Mouse (Mus musculus) erythroblast, adult 5-6 weeks (primary cell): Measurements from ENCODE around the gene Cdkn1a. TPM values are rescaled to one million over a fixed set of nuclear protein-coding genes. Genes with fewer than 3 reads are reported as not detected.

ENCODE experiments used
- total RNA-seq, 2 experiments: library from RNA; stranded (forward) in 1 of 2; stranded (reverse) in 1 of 2; fragments of 150-400 nt in 1 of 2; fragments of 200-764, 138-1000 nt in 1 of 2; gene quantifications; 2 replicates each; pipeline versions ENCODE4 v1.2.3 to v1.2.4; 2015 to 2017; ENCODE audit warnings: low replicate concordance in 2 of 2

Cdkn1a gene
- total RNA-seq, 2 experiments from 2014 or later: 0.34 to 4.6 TPM

Other genes with a start within 250 kb of the Cdkn1a start
- gene Pnpla1, start 232.6 kb upstream of the Cdkn1a start, total RNA-seq (2015; ENCODE audit: low replicate concordance): 0.19 TPM in 1 of 2 replicates, not detected in the other
- gene Pnpla1, start 232.6 kb upstream of the Cdkn1a start, total RNA-seq (2017; ENCODE audit: low replicate concordance): 0.68 TPM in 1 of 2 replicates, not detected in the other
- gene 4930539E08Rik, start 175.7 kb upstream of the Cdkn1a start, total RNA-seq (2015; ENCODE audit: low replicate concordance): not detected in 2 replicates
- gene 4930539E08Rik, start 175.7 kb upstream of the Cdkn1a start, total RNA-seq (2017; ENCODE audit: low replicate concordance): 0.17 TPM in 1 of 2 replicates, not detected in the other
- gene Pxt1, start 147.1 kb upstream of the Cdkn1a start, total RNA-seq (2015; ENCODE audit: low replicate concordance): 9.8 TPM in 1 of 2 replicates, not detected in the other
- not detected in 2 replicates for gene Pxt1, start 147.1 kb upstream of the Cdkn1a start, total RNA-seq (2017; ENCODE audit: low replicate concordance)
- gene Kctd20, start 139.0 kb upstream of the Cdkn1a start, total RNA-seq (2015; ENCODE audit: low replicate concordance): 81.7 and 150 TPM in 2 replicates
- gene Kctd20, start 139.0 kb upstream of the Cdkn1a start, total RNA-seq (2017; ENCODE audit: low replicate concordance): 178 and 221 TPM in 2 replicates
- 34.9 and 93.6 TPM in 2 replicates for gene Stk38, start 83.0 kb upstream of the Cdkn1a start, total RNA-seq (2015; ENCODE audit: low replicate concordance)
- gene Stk38, start 83.0 kb upstream of the Cdkn1a start, total RNA-seq (2017; ENCODE audit: low replicate concordance): 47.2 and 57.4 TPM in 2 replicates
- 154 and 174 TPM in 2 replicates for gene Srsf3, start 58.3 kb upstream of the Cdkn1a start, total RNA-seq (2015; ENCODE audit: low replicate concordance)
- 208 and 211 TPM in 2 replicates for gene Srsf3, start 58.3 kb upstream of the Cdkn1a start, total RNA-seq (2017; ENCODE audit: low replicate concordance)
- gene Rab44, start 23.2 kb downstream of the Cdkn1a start, total RNA-seq (2015; ENCODE audit: low replicate concordance): 34.8 and 43.7 TPM in 2 replicates
- gene Rab44, start 23.2 kb downstream of the Cdkn1a start, total RNA-seq (2017; ENCODE audit: low replicate concordance): 31.5 and 38.7 TPM in 2 replicates
- gene Cpne5, start 147.2 kb downstream of the Cdkn1a start, total RNA-seq (2015; ENCODE audit: low replicate concordance): not detected in 2 replicates
- gene Cpne5, start 147.2 kb downstream of the Cdkn1a start, total RNA-seq (2017; ENCODE audit: low replicate concordance): 0.26 and 0.70 TPM in 2 replicates
- 13.4 and 20.2 TPM in 2 replicates for gene Ppil1, start 173.2 kb downstream of the Cdkn1a start, total RNA-seq (2015; ENCODE audit: low replicate concordance)
- gene Ppil1, start 173.2 kb downstream of the Cdkn1a start, total RNA-seq (2017; ENCODE audit: low replicate concordance): 17.4 and 31.6 TPM in 2 replicates
- 19.4 and 31.1 TPM in 2 replicates for gene BC004004, start 177.8 kb downstream of the Cdkn1a start, total RNA-seq (2015; ENCODE audit: low replicate concordance)
- 38.9 and 41.0 TPM in 2 replicates for gene BC004004, start 177.8 kb downstream of the Cdkn1a start, total RNA-seq (2017; ENCODE audit: low replicate concordance)
- 4.0 and 5.6 TPM in 2 replicates for gene Pi16, start 226.7 kb downstream of the Cdkn1a start, total RNA-seq (2015; ENCODE audit: low replicate concordance)
- 5.4 and 9.5 TPM in 2 replicates for gene Pi16, start 226.7 kb downstream of the Cdkn1a start, total RNA-seq (2017; ENCODE audit: low replicate concordance)